ENCODE assay signal across 10 mouse cellular contexts in the genomic region with DNA sequence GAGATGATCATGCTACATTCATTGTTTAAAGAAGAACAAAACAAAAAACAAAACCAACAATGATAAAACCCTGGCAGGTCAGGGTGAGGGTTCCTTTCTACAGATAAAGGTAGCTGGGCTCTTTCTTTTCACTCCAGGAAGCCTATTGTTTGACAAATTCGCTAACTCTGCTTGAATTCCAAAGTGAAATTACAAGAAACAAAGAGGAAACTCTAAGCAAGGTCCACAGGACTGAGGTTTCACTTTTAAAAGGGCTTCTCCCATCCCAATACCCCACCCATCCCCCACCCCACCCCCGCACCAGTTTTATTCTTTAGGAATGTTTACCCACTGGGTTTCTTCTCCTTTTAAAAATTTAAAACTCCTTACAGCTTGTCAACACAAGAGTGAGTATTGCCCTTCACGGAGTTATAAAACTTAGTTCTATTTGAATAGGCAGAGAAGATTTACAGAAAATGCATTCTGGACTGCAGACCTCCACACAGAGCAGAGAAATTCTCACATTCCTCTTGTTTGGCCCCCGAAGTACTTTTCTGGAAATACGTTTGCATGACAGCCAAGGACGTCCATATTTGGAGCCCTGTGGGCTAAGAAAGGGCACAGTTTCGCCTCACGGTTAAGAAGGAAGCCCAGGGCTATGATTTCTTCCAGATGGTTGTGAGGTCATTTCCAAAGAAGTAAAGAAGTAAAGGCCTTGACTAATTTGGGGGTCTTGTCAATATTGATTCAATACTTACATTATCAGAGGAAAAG. TPM values are rescaled to one million over a fixed set of nuclear protein-coding genes. Genes with fewer than 3 reads are reported as not detected.
DNase-seq lines count a peak whose midpoint lies in the region; ATAC-seq and TF ChIP-seq lines count a peak whose summit lies in the region.
"Had no signal": no experiment of that assay in that cellular context is flagged by ENCODE, and none has a peak within 500 bp of the region (broad histone marks: within the 10 kb centered on the region; RNA-seq: fewer than 3 reads in every experiment).

No protein-coding gene starts in this region.

- H3K9me3 ChIP-seq in lung, embryonic 15.5 days = no peaks in the 10 kb centered on the region

- peak; percentile 32 for DNase-seq in CD4-positive, CD25-positive, alpha-beta regulatory T cell, adult 2 months (ENCODE audit: low read depth, low spot score)
- DNase-seq in lung, postnatal 25 days (ENCODE audit: low spot score) = no peak
- DNase-seq in layer of hippocampus, adult 9-11 months = no peak
- no peak for DNase-seq in frontal cortex, postnatal 25 days (ENCODE audit: low spot score in 2 of 2)
- DNase-seq: lung, postnatal 10 days; spleen, adult 18-20 months had no signal

- H3K27ac ChIP-seq in lung, embryonic 15.5 days = peak overlapping the region; percentile 76
- peak overlapping the region; percentile 98 for H3K27ac ChIP-seq in embryonic fibroblast, embryonic 13.5 days (ENCODE audit: insufficient read depth, low read length)
- peak overlapping the region; percentile 51 for H3K27ac ChIP-seq in macrophage

- H3K4me3 ChIP-seq in lung, embryonic 15.5 days = no peak overlapping the region
- H3K4me3 ChIP-seq in embryonic fibroblast, embryonic 13.5 days (ENCODE audit: insufficient read depth, low read length) = no peak overlapping the region
- no peak overlapping the region for H3K4me3 ChIP-seq in macrophage (ENCODE audit: inconsistent target)

- no peaks in the 10 kb centered on the region for H3K27me3 ChIP-seq in lung, embryonic 15.5 days

- peak overlapping the region; percentile 31 for H3K4me2 ChIP-seq in lung, embryonic 15.5 days

- 11% methylated on average over 8 of the region's 8 CpGs for WGBS in lung, embryonic 15.5 days
- 29% methylated on average over 8 of the region's 8 CpGs for WGBS in macrophage (ENCODE audit: missing documents)

- H3K36me3 ChIP-seq in lung, embryonic 15.5 days = no peaks in the 10 kb centered on the region
- no peaks in the 10 kb centered on the region for H3K36me3 ChIP-seq in macrophage (ENCODE audit: inconsistent target)

- no peak for TF ChIP-seq CTCF in embryonic fibroblast, embryonic 13.5 days (IDR thresholded peaks at IDR 0.05; ENCODE audit: borderline replicate concordance, insufficient read depth, low read length)

- no peak for ATAC-seq in CD4-positive, CD25-positive, alpha-beta regulatory T cell, adult 4 months
- peak; percentile 36; the same call in 1 of the 2 replicates for ATAC-seq in lung, embryonic 15.5 days (ENCODE audit: borderline replicate concordance, extremely low read depth, low FRiP score, low TSS enrichment)

- no peak for TF ChIP-seq POLR2A in embryonic fibroblast, embryonic 13.5 days (IDR thresholded peaks at IDR 0.05; ENCODE audit: low read depth, low read length)

- no peaks in the 10 kb centered on the region for H3K79me2 ChIP-seq in macrophage (ENCODE audit: inconsistent target)

- peaks cover 25% of the 10 kb centered on the region for H3K4me1 ChIP-seq in lung, embryonic 15.5 days
- peaks cover 11% of the 10 kb centered on the region; the same call in 1 of the 2 replicates for H3K4me1 ChIP-seq in embryonic fibroblast, embryonic 13.5 days (ENCODE audit: control insufficient read depth, insufficient read depth, low read length)

- H3K9ac ChIP-seq in lung, embryonic 15.5 days = no peak overlapping the region

RNA-seq across cellular contexts. Expression of a gene that starts 47.3 kb away (rescaled TPM):
- 10 to 100 TPM; 52.9 to 65.9 TPM for polyA plus RNA-seq in CD4-positive, CD25-positive, alpha-beta regulatory T cell, adult 4 months (2017; shearing (Covaris generic))
- 36.4 and 36.7 TPM in 2 replicates for polyA plus RNA-seq in lung, embryonic 15.5 days (2015; fragmentation: Nextera tagmentation; extraction: Ambion mirVana)
- 363 and 515 TPM in 2 replicates for polyA plus RNA-seq in embryonic fibroblast, embryonic 13.5 days (2011; ENCODE audit: insufficient read length, low read depth, missing spikeins)
- total RNA-seq in macrophage (2018; cell fraction: chromatin; rRNA removed) = 100 to 1,000 TPM in 14 of 26 experiments, 10 to 100 TPM in 12; 29.1 to 243 (median 108) TPM
- 100 to 1,000 TPM in 6 of 26 experiments, 10 to 100 TPM in 20; 31.2 to 143 (median 63.6) TPM for total RNA-seq in macrophage (2018; cell fraction: cytosol; rRNA removed)
- total RNA-seq in macrophage (2018; cell fraction: nucleus; rRNA removed) = 100 to 1,000 TPM in 17 of 26 experiments, 10 to 100 TPM in 9; 64.8 to 221 (median 131) TPM
- polyA plus RNA-seq in macrophage (2018) = 46.9 to 79.6 TPM (median 56.2 TPM) in 3 replicates
